Mouse (Mus musculus): ENCODE measurements around the gene Mecr.

DNA sequence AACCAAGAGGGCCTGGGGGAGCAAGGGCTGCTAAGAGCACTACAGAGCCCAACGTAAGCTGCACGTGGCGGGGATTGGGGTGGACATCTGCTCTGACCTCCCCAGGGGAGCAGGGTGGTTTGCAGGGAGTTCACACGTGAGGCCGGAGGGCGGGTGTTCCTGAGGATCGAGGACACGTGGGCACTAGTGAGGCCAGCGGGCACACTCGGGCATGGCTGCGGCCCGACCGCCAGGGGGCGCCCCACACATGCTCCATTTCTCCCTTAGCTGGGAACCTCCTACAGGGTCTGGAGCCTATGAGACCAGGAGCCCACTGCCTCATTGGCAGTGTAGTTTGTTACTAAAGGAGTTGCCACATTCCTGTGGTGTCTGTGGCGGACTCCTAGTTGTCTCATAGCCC is 73.2 kb downstream of the Mecr start:
- TF ChIP-seq CTCF (IDR thresholded peaks at IDR 0.05; ENCODE audit: low read depth, low read length) (peak; percentile 93), POLR2A (IDR thresholded peaks at IDR 0.05; ENCODE audit: extremely low read depth, insufficient read depth, low read length) (no peak)
